Mouse (Mus musculus) ES-E14 (cell line): ENCODE results near the gene Ciz1. TPM values are rescaled to one million over a fixed set of nuclear protein-coding genes. Genes with fewer than 3 reads are reported as not detected.
"Not testable (repeated sequence)": the region's sequence is repeated elsewhere in the genome, so short reads cannot be mapped to it uniquely, and the experiment has no call there.

Source experiments
- DNase-seq: peaks from one replicate; pipeline ENCODE4 v3.0.0-alpha.2; 2013; ENCODE audit warnings: low read depth, low spot score
- H3K27ac ChIP-seq: 2 replicates; pipeline ENCODE4 v1.5.1; 2012; ENCODE audit warnings: low read depth, mild to moderate bottlenecking, low read length, moderate library complexity, mixed read lengths; ENCODE audit not compliant: poor library complexity, insufficient read depth, severe bottlenecking
- H3K36me3 ChIP-seq: 2 replicates; pipeline ENCODE4 v1.6.1; 2012; ENCODE audit warnings: mild to moderate bottlenecking, low read length, moderate library complexity, mixed read lengths; ENCODE audit not compliant: control insufficient read depth, poor library complexity, insufficient read depth, severe bottlenecking
- H3K4me1 ChIP-seq, 2 experiments: fragments of 150-350 bp in 1 of 2; sonication (generic) in 1 of 2; 2 replicates each; pipeline ENCODE4 v1.6.1; 2012; ENCODE audit warnings: low read length in 2 of 2, mild to moderate bottlenecking in 1 of 2, mixed read lengths in 1 of 2; ENCODE audit not compliant: control insufficient read depth in 2 of 2, insufficient read depth in 2 of 2, poor library complexity in 1 of 2
- H3K4me3 ChIP-seq, 2 experiments: fragments of 150-350 bp in 1 of 2; sonication (generic) in 1 of 2; 2 replicates each; pipeline ENCODE4 v1.5.1; 2012; ENCODE audit warnings: low read length in 2 of 2, low read depth in 1 of 2, mild to moderate bottlenecking in 1 of 2, mixed read lengths in 1 of 2; ENCODE audit not compliant: insufficient read depth in 1 of 2, poor library complexity in 1 of 2, severe bottlenecking in 1 of 2
- H3K9ac ChIP-seq: 2 replicates; pipeline ENCODE4 v1.6.1; 2012; ENCODE audit warnings: low read depth, mild to moderate bottlenecking, low read length, mixed read lengths; ENCODE audit not compliant: poor library complexity, insufficient read depth, severe bottlenecking
- H3K9me3 ChIP-seq: fragments of 150-350 bp; sonication (generic); 2 replicates; pipeline ENCODE4 v1.6.1; 2012; ENCODE audit warnings: low read depth, mild to moderate bottlenecking, low read length; ENCODE audit not compliant: control insufficient read depth, insufficient read depth
- CHD2 ChIP-seq: IDR thresholded peaks from 2 replicates; pipeline ENCODE4 v1.6.1; 2014; ENCODE audit warnings: mild to moderate bottlenecking, low read depth, low read length, inconsistent platforms
- HCFC1 ChIP-seq: IDR thresholded peaks from 2 replicates; pipeline ENCODE4 v1.6.1; 2012; ENCODE audit warnings: low read length, inconsistent platforms, borderline replicate concordance; ENCODE audit not compliant: insufficient read depth
- MAFK ChIP-seq: IDR thresholded peaks from 2 replicates; pipeline ENCODE4 v1.6.1; 2014; ENCODE audit warnings: mild to moderate bottlenecking, low read depth, low read length, inconsistent platforms; ENCODE audit not compliant: insufficient read depth
- ZC3H11A ChIP-seq: IDR thresholded peaks from 2 replicates; pipeline ENCODE4 v1.6.1; 2012; ENCODE audit warnings: low read depth, mild to moderate bottlenecking, inconsistent platforms, low read length, borderline replicate concordance
- ZNF384 ChIP-seq: IDR thresholded peaks from 2 replicates; pipeline ENCODE4 v1.6.1; 2012; ENCODE audit warnings: low read depth, low read length, inconsistent platforms
- in situ Hi-C, 2 experiments: fragments of 600-800 bp; cut with MboI; formaldehyde crosslinking; loops; one replicate each; pipeline ENCODE4 v1.15.1; 2025; ENCODE audit warnings: low sequenced_read_pairs in 2 of 2, inconsistent platforms in 1 of 2; ENCODE audit not compliant: unreplicated experiment in 2 of 2
- total RNA-seq: library from RNA; depleted of rRNA; stranded (reverse); fragments of 300-350 nt; gene quantifications from 2 replicates; pipeline ENCODE4 v1.2.3, GENCODE M21; 2012

Ciz1 gene
- total RNA-seq, 1 experiment, result 13.6 TPM

- in situ Hi-C loops, result no loop called here
- no peak for TF ChIP-seq ZC3H11A
- 0 out of 2 replicates have a peak, but pooled peaks have one; percentile 34 for TF ChIP-seq HCFC1
- H3K9me3 ChIP-seq, result no peaks in the 10 kb centered on the region
- H3K4me1 ChIP-seq, result peaks cover 0 to 2% of the 10 kb centered on the region in 2 experiments; a peak in 1 of 4 replicates
- H3K9ac ChIP-seq, result peak overlapping the region; percentile 82
- no peak overlapping the region for H3K27ac ChIP-seq
- no peaks in the 10 kb centered on the region for H3K36me3 ChIP-seq
- peak overlapping the region; percentile 61 to 79 for H3K4me3 ChIP-seq
- DNase-seq, result no peak
Observed at GRCm38 (mm10) chr2:32361437-32361836, 9.3 kb downstream of the Ciz1 start.

DNA sequence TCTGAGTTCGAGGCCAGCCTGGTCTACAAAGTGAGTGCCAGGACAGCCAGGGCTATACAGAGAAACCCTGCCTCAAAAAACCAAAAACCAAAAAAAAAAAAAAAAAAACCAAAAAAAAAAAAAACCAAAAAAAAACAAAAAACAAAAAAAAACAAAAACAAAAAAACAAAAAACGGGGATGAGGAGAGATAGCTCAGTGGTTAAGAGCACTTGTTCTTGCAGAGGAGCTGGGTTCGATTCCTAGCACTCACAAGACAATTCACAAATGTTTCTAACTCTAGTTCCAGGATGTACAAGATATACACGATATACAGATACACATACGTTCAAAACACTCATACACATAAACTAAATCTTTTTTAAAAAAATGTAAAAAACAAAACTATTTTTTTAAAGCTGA is 10.1 kb downstream of the Ciz1 start:
- DNase-seq, H3K27ac ChIP-seq, H3K9me3 ChIP-seq, in situ Hi-C loops, H3K36me3 ChIP-seq, H3K4me1 ChIP-seq: not testable (repeated sequence)
- Histone ChIP-seq H3K9ac (peak overlapping the region; percentile 56; the same call in 1 of the 2 replicates), H3K4me3 (peak overlapping the region; percentile 67 to 79)
- peak; percentile 90 for TF ChIP-seq ZNF384

- DNase-seq, result peak; percentile 47
- H3K4me3 ChIP-seq, result peak overlapping the region; percentile 67 to 79
- TF ChIP-seq HCFC1 (0 out of 2 replicates have a peak, but pooled peaks have one; percentile 17), MAFK (no peak)
- H3K36me3 ChIP-seq, result peaks cover 2% of the 10 kb centered on the region; the same call in 1 of the 2 replicates
- in situ Hi-C loops, result no loop called here
- no peaks in the 10 kb centered on the region for H3K9me3 ChIP-seq
- peak overlapping the region; percentile 56 for H3K9ac ChIP-seq
- H3K27ac ChIP-seq, result no peak overlapping the region
- peaks cover 0 to 2% of the 10 kb centered on the region in 2 experiments; a peak in 1 of 4 replicates for H3K4me1 ChIP-seq
Observed at GRCm38 (mm10) chr2:32362817-32363340, 10.8 kb downstream of the Ciz1 start.

- TF ChIP-seq ZC3H11A (no peak), HCFC1 (0 out of 2 replicates have a peak, but pooled peaks have one; percentile 2), MAFK (no peak), CHD2 (no peak), ZNF384 (no peak)
- H3K27ac ChIP-seq, result no peak overlapping the region
- peaks cover 0 to 2% of the 10 kb centered on the region in 2 experiments; a peak in 1 of 4 replicates for H3K4me1 ChIP-seq
- no peak for DNase-seq
- peak overlapping the region; percentile 67 to 79 for H3K4me3 ChIP-seq
- in situ Hi-C loops, result no loop called here
- H3K36me3 ChIP-seq, result peaks cover 2% of the 10 kb centered on the region; the same call in 1 of the 2 replicates
- H3K9me3 ChIP-seq, result no peaks in the 10 kb centered on the region
- H3K9ac ChIP-seq, result peak overlapping the region; percentile 56
Observed at GRCm38 (mm10) chr2:32363376-32364106, 11.4 kb downstream of the Ciz1 start.
